In genomic region chr14:48666771-48667170, GRCm38 (mm10) we compare ENCODE assay signal across 16 mouse cellular contexts. TPM values are rescaled to one million over a fixed set of nuclear protein-coding genes. Genes with fewer than 3 reads are reported as not detected.
DNase-seq lines count a peak whose midpoint lies in the region; ATAC-seq and TF ChIP-seq lines count a peak whose summit lies in the region.
"Had no signal": no experiment of that assay in that cellular context is flagged by ENCODE, and none has a peak within 500 bp of the region (broad histone marks: within the 10 kb centered on the region; RNA-seq: fewer than 3 reads in every experiment).

No protein-coding gene starts in this region.

- H3K4me3 ChIP-seq in embryonic facial prominence, embryonic 10.5 days = peak overlapping the region; percentile 54
- peak overlapping the region; percentile 17 for H3K4me3 ChIP-seq in forebrain, postnatal 0 days (ENCODE audit: low read depth, low read length)
- peak overlapping the region; percentile 73 for H3K4me3 ChIP-seq in midbrain, embryonic 12.5 days
- H3K4me3 ChIP-seq: liver, embryonic 15.5 days; neural tube, embryonic 13.5 days had no signal

- no peak for TF ChIP-seq CTCF in forebrain, postnatal 0 days (IDR thresholded peaks at IDR 0.05; ENCODE audit: low read depth)

- no peaks in the 10 kb centered on the region for H3K9me3 ChIP-seq in embryonic facial prominence, embryonic 10.5 days
- H3K9me3 ChIP-seq in forebrain, postnatal 0 days (ENCODE audit: low read length) = no peaks in the 10 kb centered on the region
- H3K9me3 ChIP-seq in midbrain, embryonic 12.5 days = no peaks in the 10 kb centered on the region
- H3K9me3 ChIP-seq: liver, embryonic 15.5 days; neural tube, embryonic 13.5 days had no signal

- H3K4me1 ChIP-seq in embryonic facial prominence, embryonic 10.5 days = peaks cover 37% of the 10 kb centered on the region
- no peaks in the 10 kb centered on the region for H3K4me1 ChIP-seq in forebrain, postnatal 0 days (ENCODE audit: insufficient read depth)
- H3K4me1 ChIP-seq in midbrain, embryonic 12.5 days = peaks cover 33% of the 10 kb centered on the region
- H3K4me1 ChIP-seq: liver, embryonic 15.5 days had no signal

- under 1% methylated on average over 19 of the region's 19 CpGs for WGBS in embryonic facial prominence, embryonic 10.5 days
- WGBS in forebrain, postnatal 0 days = 2% methylated on average over 19 of the region's 19 CpGs
- under 1% methylated on average over 19 of the region's 19 CpGs for WGBS in midbrain, embryonic 12.5 days

- peak; percentile 13 for DNase-seq in cerebellum, adult 9-11 months
- no peak for DNase-seq in cerebellum, postnatal 36 days
- peak; percentile 46 for DNase-seq in embryonic facial prominence, embryonic 10.5 days (ENCODE audit: low spot score)
- peak; percentile 50 for DNase-seq in forebrain, postnatal 0 days
- DNase-seq in urinary bladder, postnatal 4 days (ENCODE audit: low spot score in 2 of 2) = no peak
- DNase-seq in gastrocnemius, postnatal 25 days = no peak
- no peak for DNase-seq in right cerebral cortex, postnatal 25 days
- DNase-seq: adrenal gland, adult 2 months; gastrocnemius, postnatal 14 days; kidney, postnatal 25 days; layer of hippocampus, postnatal 36 days had no signal

- peak overlapping the region; percentile 81 for H3K27ac ChIP-seq in embryonic facial prominence, embryonic 10.5 days (replicated peaks)
- H3K27ac ChIP-seq in forebrain, postnatal 0 days (ENCODE audit: low read depth, low read length) = no peak overlapping the region
- peak overlapping the region; percentile 96 for H3K27ac ChIP-seq in midbrain, embryonic 12.5 days (replicated peaks)
- H3K27ac ChIP-seq: liver, embryonic 15.5 days; neural tube, embryonic 13.5 days had no signal

- H3K27me3 ChIP-seq in embryonic facial prominence, embryonic 10.5 days (replicated peaks; ENCODE audit: low read depth, poor library complexity, severe bottlenecking) = peaks cover 100% of the 10 kb centered on the region
- peaks cover 59% of the 10 kb centered on the region for H3K27me3 ChIP-seq in forebrain, postnatal 0 days (ENCODE audit: insufficient read depth, low read length)
- H3K27me3 ChIP-seq in midbrain, embryonic 12.5 days = no peaks in the 10 kb centered on the region; the same call in 1 of the 2 replicates

- no peak for ATAC-seq in forebrain, postnatal 0 days
- ATAC-seq in midbrain, embryonic 12.5 days (ENCODE audit: low FRiP score, low read depth) = no peak

- H3K4me2 ChIP-seq in forebrain, postnatal 0 days (ENCODE audit: low read depth) = peak overlapping the region; percentile 2; the same call in 1 of the 2 replicates
- H3K4me2 ChIP-seq in midbrain, embryonic 12.5 days (replicated peaks) = peak overlapping the region; percentile 94
- H3K4me2 ChIP-seq: liver, embryonic 15.5 days; neural tube, embryonic 13.5 days had no signal

- H3K9ac ChIP-seq in forebrain, postnatal 0 days = no peak overlapping the region; the same call in 1 of the 2 replicates
- H3K9ac ChIP-seq in midbrain, embryonic 12.5 days (replicated peaks) = peak overlapping the region; percentile 99
- H3K9ac ChIP-seq: liver, embryonic 15.5 days; neural tube, embryonic 13.5 days had no signal

- H3K36me3 ChIP-seq in embryonic facial prominence, embryonic 10.5 days (replicated peaks) = no peaks in the 10 kb centered on the region
- H3K36me3 ChIP-seq in forebrain, postnatal 0 days (ENCODE audit: insufficient read depth) = no peaks in the 10 kb centered on the region
- 0 out of 2 replicates have a peak, but pooled peaks cover 5% of the 10 kb centered on the region for H3K36me3 ChIP-seq in midbrain, embryonic 12.5 days
- H3K36me3 ChIP-seq: liver, embryonic 15.5 days; neural tube, embryonic 13.5 days had no signal

RNA-seq across cellular contexts. Expression of gene Otx2, which starts 6.8 kb away (rescaled TPM):
- polyA plus RNA-seq in embryonic facial prominence, embryonic 10.5 days (2016; fragmentation: Nextera tagmentation; extraction: Ambion mirVana) = 12.8 and 15.2 TPM in 2 replicates
- 11.6 and 15.0 TPM in 2 replicates for total RNA-seq in forebrain, postnatal 0 days (2014; rRNA removed)
- 7.2 and 12.9 TPM in 2 replicates for polyA plus RNA-seq in forebrain, postnatal 0 days (2015; fragmentation: Nextera tagmentation; extraction: Ambion mirVana)
- 180 and 189 TPM in 2 replicates for polyA plus RNA-seq in midbrain, embryonic 12.5 days (2016; fragmentation: Nextera tagmentation; extraction: Ambion mirVana)
- not detected for total RNA-seq in gastrocnemius, postnatal 25 days (2021)
- total RNA-seq: adrenal gland, adult 2 months; gastrocnemius, postnatal 14 days; megakaryocyte, adult 5-6 weeks had no signal
- polyA plus RNA-seq: adrenal gland, adult 2 months; liver, embryonic 15.5 days; neural tube, embryonic 13.5 days; small intestine, adult 2 months had no signal

Comparison
In these comparisons a context has a peak if more than half of its experiments do, and no peak if none do; other contexts are left out.
1. DNase-seq: peak in cerebellum, adult 9-11 months (single experiment), embryonic facial prominence, embryonic 10.5 days (single experiment) and forebrain, postnatal 0 days (single experiment); none in cerebellum, postnatal 36 days (0 of 2), urinary bladder, postnatal 4 days (0 of 2), gastrocnemius, postnatal 25 days (single experiment) and right cerebral cortex, postnatal 25 days (single experiment).
2. H3K4me3 ChIP-seq: peak in every context shown above with its lines; median percentile 73 in midbrain, embryonic 12.5 days; 54 in embryonic facial prominence, embryonic 10.5 days; 17 in forebrain, postnatal 0 days.
3. RNA of gene Otx2, which starts 6.8 kb away (polyA plus RNA-seq): 180 to 189 TPM in midbrain, embryonic 12.5 days; 12.8 to 15.2 TPM in embryonic facial prominence, embryonic 10.5 days and 7.2 to 12.9 TPM in forebrain, postnatal 0 days; every median in the first group is over 10 times any median in the second.